Mouse (Mus musculus) urinary bladder, adult 2 months (tissue): ENCODE results near the gene Phactr3. TPM values are rescaled to one million over a fixed set of nuclear protein-coding genes. Genes with fewer than 3 reads are reported as not detected.
A peak's percentile ranks its signal among the peaks of the same experiment; 100 is the strongest.

Experiments
- DNase-seq: peaks from one replicate; pipeline ENCODE4 v3.0.0; 2022; ENCODE audit warnings: low spot score
- polyA plus RNA-seq: library from polyadenylated mRNA; depleted of rRNA; stranded (reverse); fragments of >200 nt; gene quantifications from 2 replicates; pipeline ENCODE4 v1.2.3, GENCODE M21; 2012

Gene Phactr3
- polyA plus RNA-seq, 1 experiment, result 1.6 TPM

GRCm38 (mm10) chr2:178257117-178257825, 138.5 kb downstream of the Phactr3 start:
- DNase-seq, result no peak

GRCm38 (mm10) chr2:178257986-178258555, 139.3 kb downstream of the Phactr3 start:
- no peak for DNase-seq

GRCm38 (mm10) chr2:178263055-178263454, 144.3 kb downstream of the Phactr3 start:
- no peak for DNase-seq

- peak; percentile 53 for DNase-seq
Measured at GRCm38 (mm10) chr2:178264389-178264788, 145.6 kb downstream of the Phactr3 start.

- DNase-seq, result no peak
Measured at GRCm38 (mm10) chr2:178265454-178265853, 146.7 kb downstream of the Phactr3 start.

GRCm38 (mm10) chr2:178270794-178271193, 152.0 kb downstream of the Phactr3 start:
- DNase-seq, result no peak

GRCm38 (mm10) chr2:178272350-178272749, 153.6 kb downstream of the Phactr3 start:
- no peak for DNase-seq

GRCm38 (mm10) chr2:178274126-178274525, 155.4 kb downstream of the Phactr3 start:
- DNase-seq, result no peak

GRCm38 (mm10) chr2:178277206-178277605, 158.4 kb downstream of the Phactr3 start:
- DNase-seq, result no peak

GRCm38 (mm10) chr2:178281183-178281582, 162.4 kb downstream of the Phactr3 start:
- DNase-seq, result no peak

- DNase-seq, result no peak
Measured at GRCm38 (mm10) chr2:178287285-178287684, 168.5 kb downstream of the Phactr3 start.

- no peak for DNase-seq
Measured at GRCm38 (mm10) chr2:178288666-178289065, 169.9 kb downstream of the Phactr3 start.

GRCm38 (mm10) chr2:178303453-178304187, 184.8 kb downstream of the Phactr3 start:
- DNase-seq, result no peak

- no peak for DNase-seq
Measured at GRCm38 (mm10) chr2:178304188-178304529, 185.4 kb downstream of the Phactr3 start.

GRCm38 (mm10) chr2:178304669-178305068, 185.9 kb downstream of the Phactr3 start:
- no peak for DNase-seq

- DNase-seq, result no peak
Measured at GRCm38 (mm10) chr2:178313539-178313938, 194.8 kb downstream of the Phactr3 start.

- DNase-seq, result no peak
Measured at GRCm38 (mm10) chr2:178316281-178316680, 197.5 kb downstream of the Phactr3 start.

- no peak for DNase-seq
Measured at GRCm38 (mm10) chr2:178319766-178320165, 201.0 kb downstream of the Phactr3 start.

GRCm38 (mm10) chr2:178321271-178321670, 202.5 kb downstream of the Phactr3 start:
- DNase-seq, result no peak

GRCm38 (mm10) chr2:178324410-178324809, 205.6 kb downstream of the Phactr3 start:
- no peak for DNase-seq

GRCm38 (mm10) chr2:178324818-178325217, 206.0 kb downstream of the Phactr3 start:
- no peak for DNase-seq

GRCm38 (mm10) chr2:178326067-178326466, 207.3 kb downstream of the Phactr3 start:
- DNase-seq, result no peak
